Mouse (Mus musculus): ENCODE results near the gene Lrsam1.
A peak's percentile ranks its signal among the peaks of the same experiment; 100 is the strongest.

DNA sequence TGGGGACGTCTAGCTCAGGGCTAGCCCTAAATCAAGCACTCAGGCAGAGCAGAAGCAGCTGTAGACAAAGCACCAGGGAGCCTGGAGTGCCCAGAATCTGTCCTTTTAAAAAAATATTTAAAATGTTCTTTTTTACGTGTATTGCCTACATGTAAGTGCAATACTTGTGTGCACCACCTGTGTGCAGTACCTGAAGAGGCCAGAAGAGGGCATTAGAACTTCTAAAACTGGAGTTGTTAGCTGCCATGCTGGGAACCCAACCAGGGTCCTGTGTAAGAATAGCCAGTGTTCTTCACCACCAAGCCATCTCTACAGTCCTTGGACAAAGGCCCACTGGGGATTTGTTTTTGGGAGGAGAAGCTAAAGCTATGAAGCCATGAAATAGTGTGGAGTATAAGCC is 6.8 kb downstream of the Lrsam1 start:
- no peak for TF ChIP-seq EP300 (optimal IDR thresholded peaks at IDR 0.05)
- TF ChIP-seq CTCF (IDR thresholded peaks at IDR 0.05; ENCODE audit: low read depth): peak; percentile 34
